Mouse (Mus musculus) midbrain, embryonic 13.5 days (tissue): ENCODE measurements at regions not wholly inside any gene's neighbourhood (a gene's known extent, or its start where the extent isn't known, plus 50 kb on each side); places are given as distances from the start of the nearest gene placed in this dataset.
A peak's percentile ranks its signal among the peaks of the same experiment; 100 is the strongest.

Experiments used
- ATAC-seq: fragments of 200-750 bp; cut with Nextera tagmentation; 2 replicates; pipeline ENCODE4 v1.8.0; 2017; ENCODE audit warnings: mild to moderate bottlenecking, moderate TSS enrichment, moderate library complexity
- H3K27ac ChIP-seq: fragments of 300-500 bp; sonication (generic); 2 replicates; pipeline ENCODE4 v1.5.1; 2015; ENCODE audit warnings: inconsistent platforms, mild to moderate bottlenecking, moderate library complexity
- H3K27me3 ChIP-seq: fragments of 300-500 bp; sonication (generic); 2 replicates; pipeline ENCODE4 v1.6.1; 2015; ENCODE audit warnings: mild to moderate bottlenecking, inconsistent platforms
- H3K36me3 ChIP-seq: fragments of 300-500 bp; sonication (generic); 2 replicates; pipeline ENCODE4 v1.6.1; 2015; ENCODE audit warnings: mild to moderate bottlenecking, inconsistent platforms
- H3K4me1 ChIP-seq: fragments of 300-500 bp; sonication (generic); replicated peaks from 2 replicates; pipeline ENCODE4 v1.6.1; 2015; ENCODE audit warnings: inconsistent platforms
- H3K4me2 ChIP-seq: fragments of 300-500 bp; sonication (generic); replicated peaks from 2 replicates; pipeline ENCODE4 v1.6.1; 2015; ENCODE audit warnings: moderate library complexity, mild to moderate bottlenecking, inconsistent platforms
- H3K4me3 ChIP-seq: fragments of 300-500 bp; sonication (generic); replicated peaks from 2 replicates; pipeline ENCODE4 v1.5.1; 2015; ENCODE audit warnings: mild to moderate bottlenecking, inconsistent platforms
- H3K9ac ChIP-seq: fragments of 300-500 bp; sonication (generic); replicated peaks from 2 replicates; pipeline ENCODE4 v1.6.1; 2015; ENCODE audit warnings: mild to moderate bottlenecking, inconsistent platforms
- H3K9me3 ChIP-seq: fragments of 300-500 bp; sonication (generic); 2 replicates; pipeline ENCODE4 v1.6.1; 2016; ENCODE audit warnings: mild to moderate bottlenecking, inconsistent platforms
- WGBS: fragments of 180-500 bp; shearing (Covaris S2); methylation state at CpG from one replicate; pipeline ENCODE4 v1.1.7; 2015; 5-methylcytosine and 5-hydroxymethylcytosine counted together

DNA sequence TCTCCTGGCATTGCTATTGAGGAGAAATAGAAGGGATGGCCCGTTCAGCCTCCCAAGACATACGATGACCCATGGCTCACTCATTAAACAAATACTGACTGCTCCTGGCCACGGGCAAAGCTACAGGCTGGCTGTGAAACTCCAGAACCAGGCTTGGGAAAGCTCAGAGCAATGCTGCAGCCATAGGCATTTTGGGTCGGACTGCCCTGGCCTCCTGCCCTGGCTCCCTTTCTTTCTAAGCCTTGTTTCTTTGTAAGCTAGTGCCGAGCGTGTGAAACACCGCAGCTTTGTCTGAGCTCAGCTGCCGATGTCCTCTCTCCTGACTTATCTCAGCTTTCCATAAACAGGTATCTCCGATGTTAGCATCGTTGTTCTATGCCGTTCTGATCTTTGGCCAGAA is 316.9 kb downstream of the Gm45692 start:
- no peaks in the 10 kb centered on the region for H3K36me3 ChIP-seq
- no peak for ATAC-seq
- no peak overlapping the region for H3K9ac ChIP-seq
- no peaks in the 10 kb centered on the region for H3K9me3 ChIP-seq
- no peak overlapping the region for H3K27ac ChIP-seq
- H3K4me3 ChIP-seq: no peak overlapping the region
- H3K4me1 ChIP-seq: no peaks in the 10 kb centered on the region; the same call in 1 of the 2 replicates
- no peak overlapping the region for H3K4me2 ChIP-seq
- H3K27me3 ChIP-seq: no peaks in the 10 kb centered on the region
- 91% methylated on average over 11 of the region's 11 CpGs for WGBS

DNA sequence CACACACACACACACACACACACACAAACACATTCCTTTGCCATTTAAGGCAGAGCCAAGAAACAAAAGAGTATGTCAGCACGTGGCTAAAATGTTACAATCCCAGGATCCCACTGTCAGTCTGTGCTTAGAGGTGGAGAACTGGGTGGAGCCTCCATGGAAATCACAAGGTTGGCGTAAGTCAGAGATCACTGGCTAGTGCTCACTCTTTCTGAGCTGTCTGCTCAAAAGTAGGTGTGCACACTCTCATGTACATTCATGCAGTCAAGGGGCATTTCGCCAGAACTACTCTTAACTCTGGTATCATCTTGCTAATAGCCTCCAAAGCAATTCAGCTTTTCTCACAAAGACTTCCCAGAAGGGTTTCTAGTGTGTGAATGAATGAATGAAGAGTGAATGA is 318.2 kb downstream of the Gm45692 start:
- Histone ChIP-seq H3K4me3 (no peak overlapping the region), H3K9ac (no peak overlapping the region), H3K4me1 (no peaks in the 10 kb centered on the region; the same call in 1 of the 2 replicates), H3K36me3 (no peaks in the 10 kb centered on the region), H3K4me2 (no peak overlapping the region), H3K9me3 (no peaks in the 10 kb centered on the region), H3K27ac (no peak overlapping the region), H3K27me3 (no peaks in the 10 kb centered on the region)
- no peak for ATAC-seq
- WGBS: 72% methylated on average over 3 of the region's 3 CpGs

DNA sequence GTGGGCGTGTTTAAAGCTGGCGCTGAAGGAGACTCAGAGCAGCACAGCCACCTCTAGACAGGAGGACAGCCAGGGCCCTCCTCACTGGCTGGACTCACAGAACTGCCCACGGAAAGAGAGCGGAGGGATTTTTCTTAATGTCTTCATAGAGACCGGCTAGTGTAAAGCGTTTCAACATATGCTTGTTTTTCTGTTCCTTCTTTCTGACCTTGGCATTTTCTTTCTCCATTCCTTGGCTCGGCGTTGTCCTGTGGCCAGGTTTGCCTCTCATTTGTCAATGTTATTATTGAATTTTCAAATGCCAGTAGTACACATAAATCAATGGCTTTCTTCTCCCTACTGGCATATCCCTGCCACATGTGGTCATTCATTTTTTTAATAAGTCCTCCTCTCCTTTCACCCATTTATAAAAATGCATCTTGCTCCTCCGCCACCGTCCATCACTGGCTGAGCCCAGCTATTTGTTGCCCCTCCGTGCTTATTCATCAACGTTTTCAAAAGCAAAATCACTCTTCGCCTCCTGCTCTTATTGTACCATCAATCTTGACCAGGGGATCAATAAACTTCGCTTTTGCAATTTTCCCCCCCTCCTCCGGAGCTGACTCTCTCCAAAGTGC is 319.0 kb downstream of the Gm45692 start:
- H3K4me2 ChIP-seq: no peak overlapping the region; the same call in 1 of the 2 replicates
- no peaks in the 10 kb centered on the region for H3K9me3 ChIP-seq
- no peak for ATAC-seq
- 78% methylated on average over 15 of the region's 15 CpGs for WGBS
- H3K4me1 ChIP-seq: no peaks in the 10 kb centered on the region; the same call in 1 of the 2 replicates
- 0 out of 2 replicates have a peak overlapping the region, but pooled peaks have one; percentile 1 for H3K27ac ChIP-seq
- no peak overlapping the region for H3K9ac ChIP-seq
- H3K4me3 ChIP-seq: no peak overlapping the region
- no peaks in the 10 kb centered on the region for H3K36me3 ChIP-seq
- H3K27me3 ChIP-seq: no peaks in the 10 kb centered on the region

DNA sequence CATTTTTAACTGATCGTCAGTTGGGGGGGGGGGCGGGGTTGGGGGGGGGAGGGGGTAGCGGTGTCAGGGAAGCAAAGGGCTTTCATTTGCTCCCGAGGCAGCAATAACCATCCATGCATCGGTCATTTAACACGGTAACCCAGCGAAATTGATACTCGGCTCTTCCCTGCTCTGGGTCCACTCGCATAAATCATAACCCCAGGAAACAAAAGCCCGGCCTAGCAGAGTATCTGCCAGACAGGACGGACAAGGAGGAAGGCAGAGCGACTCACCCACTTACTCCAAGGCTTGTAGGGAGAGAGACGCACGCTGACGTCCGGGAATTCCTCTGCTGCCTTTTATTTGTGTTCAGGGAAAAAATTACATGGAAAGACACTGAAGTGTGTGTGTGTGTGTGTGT is 319.5 kb downstream of the Gm45692 start:
- WGBS: 49% methylated on average over 16 of the region's 16 CpGs
- ATAC-seq: peak; percentile 73

DNA sequence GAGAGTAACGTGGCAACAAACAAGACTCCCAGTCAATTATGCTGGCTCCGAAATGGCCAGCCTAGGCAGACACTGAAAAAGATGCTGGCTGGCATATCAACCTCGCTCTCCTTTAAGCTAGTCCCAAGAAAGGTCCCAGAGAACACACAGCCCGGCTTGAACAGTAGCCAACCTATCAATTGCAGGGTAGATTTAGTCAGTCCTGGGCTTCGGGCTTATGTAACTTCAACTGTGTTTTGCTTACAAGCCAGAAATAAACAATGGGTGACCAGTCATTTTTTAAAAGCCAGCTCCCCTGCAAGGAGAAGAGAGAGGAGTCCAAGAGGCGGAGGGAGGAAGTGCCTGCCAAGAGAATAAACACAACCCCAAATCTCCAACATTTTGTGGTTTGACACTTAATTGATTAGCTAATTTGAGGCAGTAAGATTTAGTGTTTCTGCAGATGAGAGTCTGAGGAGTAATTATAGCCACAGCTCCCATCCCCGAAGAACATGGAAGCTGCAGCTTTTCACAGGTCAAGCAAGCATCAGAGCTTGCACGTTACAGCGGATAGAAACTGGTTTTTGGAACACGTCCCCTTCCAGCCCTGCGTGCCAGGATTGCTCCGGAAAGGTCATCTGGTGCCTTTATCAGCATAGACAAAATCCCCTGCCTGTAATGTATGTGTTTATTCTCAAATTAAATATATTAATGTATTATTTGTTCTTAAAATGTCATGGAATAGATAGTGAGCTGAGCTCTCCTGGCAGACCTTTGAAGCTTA is 322.1 kb downstream of the Gm45692 start:
- Histone ChIP-seq H3K4me1 (no peaks in the 10 kb centered on the region; the same call in 1 of the 2 replicates), H3K36me3 (no peaks in the 10 kb centered on the region), H3K4me2 (no peak overlapping the region), H3K4me3 (no peak overlapping the region), H3K9me3 (no peaks in the 10 kb centered on the region), H3K9ac (no peak overlapping the region), H3K27ac (no peak overlapping the region), H3K27me3 (no peaks in the 10 kb centered on the region)
- 82% methylated on average over 12 of the region's 12 CpGs for WGBS
- no peak for ATAC-seq

More for the DNA sequence above, 319.5 kb downstream of the Gm45692 start:
- Histone ChIP-seq H3K4me2 (no peak overlapping the region; the same call in 1 of the 2 replicates), H3K9ac (no peak overlapping the region), H3K4me1 (no peaks in the 10 kb centered on the region; the same call in 1 of the 2 replicates), H3K9me3 (no peaks in the 10 kb centered on the region), H3K36me3 (no peaks in the 10 kb centered on the region), H3K27ac (peak overlapping the region; percentile 45; the same call in 1 of the 2 replicates), H3K4me3 (no peak overlapping the region), H3K27me3 (no peaks in the 10 kb centered on the region)

DNA sequence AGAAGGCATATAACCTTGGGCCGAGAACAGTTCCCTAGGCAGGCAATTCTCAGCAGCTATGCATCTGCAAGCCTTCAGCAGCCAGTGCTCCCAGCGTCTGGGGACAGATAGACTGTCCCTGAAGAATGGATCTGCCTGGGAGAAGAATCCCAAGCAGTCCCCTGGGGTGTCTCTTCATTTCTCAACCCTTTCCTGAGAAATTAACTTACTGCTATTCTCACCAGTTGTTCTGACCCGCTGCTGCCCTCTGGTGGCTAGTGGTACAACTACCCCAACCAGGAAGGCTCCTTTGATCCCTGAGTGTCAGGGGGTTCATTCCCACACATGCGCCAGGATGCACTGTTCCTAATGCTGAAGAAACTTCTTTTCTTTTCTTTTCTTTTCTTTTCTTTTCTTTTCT is 323.7 kb downstream of the Gm45692 start:
- no peaks in the 10 kb centered on the region; the same call in 1 of the 2 replicates for H3K4me1 ChIP-seq
- no peak for ATAC-seq
- no peak overlapping the region for H3K4me3 ChIP-seq
- no peak overlapping the region for H3K9ac ChIP-seq
- no peaks in the 10 kb centered on the region for H3K36me3 ChIP-seq
- no peak overlapping the region for H3K27ac ChIP-seq
- WGBS: 38% methylated on average over 4 of the region's 4 CpGs
- H3K9me3 ChIP-seq: no peaks in the 10 kb centered on the region
- no peaks in the 10 kb centered on the region for H3K27me3 ChIP-seq
- no peak overlapping the region for H3K4me2 ChIP-seq

DNA sequence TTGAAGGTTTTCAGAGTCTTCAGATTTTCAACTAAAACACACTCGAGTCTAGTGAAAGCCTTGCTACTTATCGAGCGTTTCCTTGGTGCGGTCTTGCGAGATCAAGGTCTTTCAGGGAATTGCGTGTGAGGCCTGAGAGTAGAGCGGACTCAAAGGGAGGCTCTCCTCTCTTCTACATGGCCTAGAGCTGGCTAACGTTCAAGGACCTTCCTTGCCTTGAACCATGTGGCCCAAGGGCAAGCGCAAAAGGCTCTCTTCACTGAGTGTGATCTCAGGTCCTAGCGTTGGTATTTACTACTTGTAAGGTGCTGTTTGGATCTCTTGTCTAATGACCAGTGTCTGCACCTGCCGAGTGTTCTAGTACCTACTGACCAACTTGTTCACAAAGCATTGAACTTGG is 324.4 kb downstream of the Gm45692 start:
- Histone ChIP-seq H3K27ac (no peak overlapping the region), H3K9me3 (no peaks in the 10 kb centered on the region), H3K9ac (no peak overlapping the region), H3K36me3 (no peaks in the 10 kb centered on the region), H3K27me3 (no peaks in the 10 kb centered on the region), H3K4me3 (no peak overlapping the region), H3K4me1 (no peaks in the 10 kb centered on the region; the same call in 1 of the 2 replicates), H3K4me2 (no peak overlapping the region)
- WGBS: 92% methylated on average over 11 of the region's 11 CpGs
- no peak for ATAC-seq

DNA sequence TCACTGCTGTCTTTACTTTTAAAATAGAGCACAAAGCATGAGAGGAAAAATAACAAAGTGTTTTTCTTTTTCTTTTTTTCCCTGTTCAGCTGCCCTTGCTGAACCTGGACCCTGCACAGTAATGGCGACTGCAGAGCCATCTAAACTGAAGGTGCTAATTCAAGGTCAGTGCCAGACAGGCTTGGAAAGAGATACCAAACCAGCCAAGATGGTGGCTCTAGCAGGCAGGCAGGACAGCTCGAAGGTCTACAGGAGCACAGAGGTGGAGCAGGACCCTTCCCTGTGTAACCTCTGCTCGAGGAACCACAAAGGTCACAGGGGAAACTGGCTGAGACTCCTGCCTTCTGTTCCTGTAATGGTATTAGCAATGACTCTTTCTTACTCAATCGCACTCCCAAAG is 326.7 kb downstream of the Gm45692 start:
- Histone ChIP-seq H3K4me2 (no peak overlapping the region), H3K27ac (no peak overlapping the region), H3K27me3 (no peaks in the 10 kb centered on the region), H3K9me3 (no peaks in the 10 kb centered on the region), H3K9ac (no peak overlapping the region), H3K36me3 (no peaks in the 10 kb centered on the region), H3K4me3 (no peak overlapping the region), H3K4me1 (no peaks in the 10 kb centered on the region)
- WGBS: 84% methylated on average over 4 of the region's 4 CpGs
- no peak for ATAC-seq

DNA sequence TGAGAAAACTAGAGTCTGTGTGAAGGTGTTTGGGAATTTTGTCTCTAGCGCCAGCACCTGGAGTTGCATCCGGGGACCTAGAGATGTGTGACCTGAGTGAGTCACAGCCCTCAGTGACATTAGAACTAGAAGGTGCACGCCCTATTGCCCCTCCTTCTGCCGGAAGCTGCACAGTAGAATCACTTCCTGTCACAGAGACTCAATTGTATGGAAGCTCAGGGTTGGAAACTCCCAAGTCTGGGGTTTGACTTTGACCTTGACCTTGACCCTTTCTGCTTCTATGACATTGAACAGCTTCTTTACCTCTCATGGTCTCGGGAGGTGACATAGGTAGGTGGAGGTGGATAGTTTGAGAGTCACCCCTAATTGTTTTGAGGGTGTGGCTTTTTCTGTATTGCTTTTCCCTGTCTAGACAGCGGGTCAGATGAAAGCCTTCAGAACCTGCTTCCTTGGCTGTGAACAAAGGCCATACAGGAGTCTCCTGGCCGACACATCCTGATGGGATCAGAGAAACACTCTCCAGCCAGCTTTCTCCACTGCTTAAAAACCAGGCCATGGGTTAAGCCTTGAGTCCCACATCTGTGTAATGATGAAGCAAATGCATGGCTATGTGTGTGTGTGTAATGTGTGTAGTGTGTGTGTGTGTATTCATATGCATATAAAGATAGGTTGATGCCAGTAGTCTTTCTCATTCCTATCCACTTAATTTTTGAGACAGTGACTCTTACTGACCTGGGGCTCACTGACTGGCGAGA is 328.7 kb downstream of the Gm45692 start:
- ATAC-seq: no peak
- no peak overlapping the region for H3K27ac ChIP-seq
- WGBS: 85% methylated on average over 8 of the region's 8 CpGs

DNA sequence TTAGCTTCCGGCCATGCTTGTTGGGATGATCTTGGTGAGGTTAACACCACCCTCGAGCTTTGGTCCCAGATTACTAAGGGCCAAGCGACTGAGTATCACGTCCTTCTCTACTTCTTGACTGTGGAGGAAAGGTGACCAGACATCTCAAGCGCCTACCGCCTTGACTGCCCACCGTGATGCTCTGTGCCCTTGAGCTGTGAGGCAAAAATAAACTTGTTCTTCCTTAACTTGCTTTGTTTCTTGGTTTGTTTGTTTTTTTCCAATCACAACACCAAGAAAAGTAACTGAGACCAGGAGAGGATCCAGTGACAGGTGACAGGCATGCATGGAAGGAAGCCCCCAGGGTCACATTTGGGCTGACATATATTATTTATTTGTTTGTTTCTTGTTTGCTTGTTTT is 330.0 kb downstream of the Gm45692 start:
- Histone ChIP-seq H3K36me3 (no peaks in the 10 kb centered on the region), H3K4me3 (no peak overlapping the region), H3K27me3 (no peaks in the 10 kb centered on the region), H3K4me1 (no peaks in the 10 kb centered on the region), H3K4me2 (no peak overlapping the region), H3K9ac (no peak overlapping the region), H3K27ac (no peak overlapping the region), H3K9me3 (no peaks in the 10 kb centered on the region)
- ATAC-seq: no peak
- WGBS: 94% methylated on average over 7 of the region's 7 CpGs

More for the DNA sequence above, 328.7 kb downstream of the Gm45692 start:
- Histone ChIP-seq H3K36me3 (no peaks in the 10 kb centered on the region), H3K4me2 (no peak overlapping the region), H3K4me3 (no peak overlapping the region), H3K27me3 (no peaks in the 10 kb centered on the region), H3K9ac (no peak overlapping the region), H3K4me1 (no peaks in the 10 kb centered on the region), H3K9me3 (no peaks in the 10 kb centered on the region)

DNA sequence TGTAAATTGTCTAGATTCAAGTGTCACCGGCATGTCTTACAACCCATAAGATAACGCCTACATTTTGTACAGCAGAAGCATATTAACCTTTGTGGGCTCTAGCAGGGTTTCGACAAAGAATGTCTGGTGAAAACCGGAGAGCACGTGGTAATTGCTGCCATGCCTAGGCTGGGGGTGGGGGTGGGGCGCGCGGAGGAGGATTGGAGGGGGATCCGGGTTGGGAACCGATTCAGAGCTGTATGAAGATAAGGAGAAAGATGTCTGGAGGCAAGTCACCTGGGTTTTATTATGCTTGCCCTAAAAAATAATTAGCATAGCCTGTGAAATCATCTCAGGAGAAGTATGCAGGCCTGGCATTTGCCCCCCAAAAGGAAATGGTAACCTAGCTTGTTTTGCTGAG is 331.2 kb downstream of the Gm45692 start:
- Histone ChIP-seq H3K9me3 (no peaks in the 10 kb centered on the region), H3K36me3 (no peaks in the 10 kb centered on the region), H3K9ac (no peak overlapping the region), H3K4me3 (no peak overlapping the region), H3K27ac (no peak overlapping the region), H3K4me1 (no peaks in the 10 kb centered on the region), H3K4me2 (no peak overlapping the region), H3K27me3 (no peaks in the 10 kb centered on the region)
- WGBS: 76% methylated on average over 10 of the region's 10 CpGs
- no peak for ATAC-seq

DNA sequence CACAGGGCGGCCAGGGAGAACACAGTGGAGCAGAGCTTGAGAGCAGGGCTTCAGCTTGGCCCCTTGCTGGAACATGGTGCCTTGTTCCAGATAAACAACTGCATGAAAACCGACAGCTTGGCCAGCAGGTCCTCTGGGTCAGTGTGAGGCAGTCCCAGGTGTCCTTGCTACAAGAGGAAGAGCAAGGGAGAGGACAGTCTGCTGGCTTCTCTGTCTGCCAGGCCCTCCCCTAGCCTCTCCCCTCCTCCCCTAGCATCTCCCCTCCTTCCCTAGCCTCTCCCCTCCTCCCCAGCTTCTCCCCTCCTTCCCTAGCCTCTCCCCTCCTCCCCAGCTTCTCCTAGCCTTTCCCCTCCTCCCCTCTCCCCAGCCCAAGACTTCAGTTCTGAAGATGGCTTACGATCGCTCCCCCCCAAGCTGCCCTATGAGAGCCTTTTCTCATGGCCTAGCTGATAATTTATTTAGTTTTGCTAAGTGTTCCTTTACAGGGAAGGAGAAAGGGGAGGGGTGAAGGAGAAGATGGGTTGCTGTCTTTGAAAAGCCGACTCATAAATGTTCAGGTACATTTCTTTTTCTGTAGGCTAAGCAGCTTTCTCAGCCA is 333.7 kb downstream of the Gm45692 start:
- ATAC-seq: 0 out of 2 replicates have a peak, but pooled peaks have one; percentile 24
- Histone ChIP-seq H3K4me2 (no peak overlapping the region), H3K9me3 (no peaks in the 10 kb centered on the region), H3K4me3 (no peak overlapping the region), H3K27ac (no peak overlapping the region), H3K9ac (no peak overlapping the region), H3K27me3 (no peaks in the 10 kb centered on the region), H3K4me1 (no peaks in the 10 kb centered on the region), H3K36me3 (no peaks in the 10 kb centered on the region)
- WGBS: 59% methylated on average over 5 of the region's 5 CpGs
